Mouse (Mus musculus): ENCODE data around the gene Tmem43.

- TF ChIP-seq CTCF (IDR thresholded peaks at IDR 0.05; ENCODE audit: control insufficient read depth, insufficient read depth, low read length) (no peak), POLR2A (IDR thresholded peaks at IDR 0.05; ENCODE audit: borderline replicate concordance, control insufficient read depth, low read depth, low read length) (no peak)
Observed at GRCm38 (mm10) chr6:91503302-91503701, 29.8 kb downstream of the Tmem43 start.

All from bone marrow, adult 2 months (tissue).